Mouse (Mus musculus) kidney, embryonic 15.5 days (tissue): ENCODE measurements around the gene Fam120b. TPM values are rescaled to one million over a fixed set of nuclear protein-coding genes. Genes with fewer than 3 reads are reported as not detected.

Experiments
- ATAC-seq: fragments of 200-750 bp; cut with Nextera tagmentation; replicated peaks from 2 replicates; pipeline ENCODE4 v1.8.0; 2017; ENCODE audit warnings: moderate TSS enrichment; ENCODE audit not compliant: low FRiP score
- H3K27ac ChIP-seq: fragments of 300-500 bp; sonication (generic); 2 replicates; pipeline ENCODE4 v1.5.1; 2015; ENCODE audit warnings: mild to moderate bottlenecking, inconsistent platforms
- H3K27me3 ChIP-seq: fragments of 300-500 bp; sonication (generic); 2 replicates; pipeline ENCODE4 v1.6.1; 2015; ENCODE audit warnings: inconsistent platforms
- H3K36me3 ChIP-seq: fragments of 300-500 bp; sonication (generic); 2 replicates; pipeline ENCODE4 v1.6.1; 2015; ENCODE audit warnings: inconsistent platforms
- H3K4me1 ChIP-seq: fragments of 300-500 bp; sonication (generic); 2 replicates; pipeline ENCODE4 v1.6.1; 2015; ENCODE audit warnings: inconsistent platforms
- H3K4me2 ChIP-seq: fragments of 300-500 bp; sonication (generic); 2 replicates; pipeline ENCODE4 v1.6.1; 2015; ENCODE audit warnings: moderate library complexity, mild to moderate bottlenecking, inconsistent platforms
- H3K4me3 ChIP-seq: fragments of 300-500 bp; sonication (generic); replicated peaks from 2 replicates; pipeline ENCODE4 v1.5.1; 2015; ENCODE audit warnings: mild to moderate bottlenecking, inconsistent platforms
- H3K9ac ChIP-seq: fragments of 300-500 bp; sonication (generic); 2 replicates; pipeline ENCODE4 v1.6.1; 2015; ENCODE audit warnings: mild to moderate bottlenecking, inconsistent platforms
- H3K9me3 ChIP-seq: fragments of 300-500 bp; sonication (generic); replicated peaks from 2 replicates; pipeline ENCODE4 v1.6.1; 2016; ENCODE audit warnings: inconsistent platforms
- WGBS: fragments of 180-500 bp; shearing (Covaris S2); methylation state at CpG from one replicate; pipeline ENCODE4 v1.1.7; 2015; ENCODE audit warnings: mixed read lengths; 5-methylcytosine and 5-hydroxymethylcytosine counted together
- polyA plus RNA-seq: library from polyadenylated mRNA; unstranded; fragments of >200 nt; fragmentation: Nextera tagmentation; extraction: Ambion mirVana; gene quantifications from 2 replicates; pipeline ENCODE4 v1.2.1, GENCODE M21; 2015

Gene Fam120b
- polyA plus RNA-seq, 1 experiment from 2014 or later: 28.7 TPM

GRCm38 (mm10) chr17:15381092-15381860 lies 14.7 kb upstream of the Fam120b start:
- Histone ChIP-seq H3K4me1 (peaks cover 53% of the 10 kb centered on the region), H3K27me3 (peaks cover 67% of the 10 kb centered on the region), H3K4me2 (peak overlapping the region; percentile 94), H3K27ac (peak overlapping the region; percentile 66), H3K36me3 (no peaks in the 10 kb centered on the region), H3K9me3 (no peaks in the 10 kb centered on the region), H3K4me3 (peak overlapping the region; percentile 50), H3K9ac (peak overlapping the region; percentile 41)
- 15% methylated on average over 22 of the region's 22 CpGs for WGBS
- peak; percentile 31 for ATAC-seq

GRCm38 (mm10) chr17:15381869-15382660 lies 13.9 kb upstream of the Fam120b start:
- peaks cover 59% of the 10 kb centered on the region for H3K27me3 ChIP-seq
- no peaks in the 10 kb centered on the region for H3K36me3 ChIP-seq
- 50% methylated on average over 7 of the region's 7 CpGs for WGBS
- no peak overlapping the region for H3K4me3 ChIP-seq
- H3K9me3 ChIP-seq: no peaks in the 10 kb centered on the region
- no peak overlapping the region for H3K27ac ChIP-seq
- ATAC-seq: no peak
- peaks cover 45% of the 10 kb centered on the region for H3K4me1 ChIP-seq
- H3K9ac ChIP-seq: no peak overlapping the region
- H3K4me2 ChIP-seq: no peak overlapping the region

GRCm38 (mm10) chr17:15383360-15383759 lies 12.6 kb upstream of the Fam120b start:
- H3K9me3 ChIP-seq: no peaks in the 10 kb centered on the region
- H3K9ac ChIP-seq: no peak overlapping the region
- no peak overlapping the region for H3K4me3 ChIP-seq
- no peaks in the 10 kb centered on the region for H3K36me3 ChIP-seq
- H3K27me3 ChIP-seq: peaks cover 47% of the 10 kb centered on the region
- ATAC-seq: no peak
- H3K4me1 ChIP-seq: peaks cover 32% of the 10 kb centered on the region
- H3K4me2 ChIP-seq: no peak overlapping the region
- 95% methylated on average over 5 of the region's 5 CpGs for WGBS
- H3K27ac ChIP-seq: no peak overlapping the region

GRCm38 (mm10) chr17:15388892-15389291 lies 7.1 kb upstream of the Fam120b start:
- Histone ChIP-seq H3K9ac (no peak overlapping the region), H3K9me3 (no peaks in the 10 kb centered on the region), H3K4me1 (no peaks in the 10 kb centered on the region), H3K4me2 (no peak overlapping the region), H3K27me3 (peaks cover 13% of the 10 kb centered on the region), H3K36me3 (no peaks in the 10 kb centered on the region), H3K4me3 (no peak overlapping the region), H3K27ac (0 out of 2 replicates have a peak overlapping the region, but pooled peaks have one; percentile 13)
- ATAC-seq: no peak
- 60% methylated on average over 4 of the region's 4 CpGs for WGBS

- Histone ChIP-seq H3K4me2 (0 out of 2 replicates have a peak overlapping the region, but pooled peaks have one; percentile 8), H3K36me3 (no peaks in the 10 kb centered on the region), H3K27ac (peak overlapping the region; percentile 14; the same call in 1 of the 2 replicates), H3K27me3 (peaks cover 15% of the 10 kb centered on the region), H3K9me3 (no peaks in the 10 kb centered on the region), H3K4me3 (no peak overlapping the region), H3K9ac (no peak overlapping the region), H3K4me1 (no peaks in the 10 kb centered on the region)
- WGBS: 69% methylated on average over 8 of the region's 8 CpGs
- ATAC-seq: no peak
Observed at GRCm38 (mm10) chr17:15389356-15389755, 6.6 kb upstream of the Fam120b start.

- no peak overlapping the region for H3K4me3 ChIP-seq
- H3K9ac ChIP-seq: no peak overlapping the region
- no peak for ATAC-seq
- H3K27me3 ChIP-seq: no peaks in the 10 kb centered on the region
- no peaks in the 10 kb centered on the region for H3K9me3 ChIP-seq
- no peak overlapping the region for H3K27ac ChIP-seq
- H3K4me1 ChIP-seq: peaks cover 8% of the 10 kb centered on the region
- peaks cover 49% of the 10 kb centered on the region for H3K36me3 ChIP-seq
- 95% methylated on average over 17 of the region's 17 CpGs for WGBS
- no peak overlapping the region for H3K4me2 ChIP-seq
Observed at GRCm38 (mm10) chr17:15401716-15402115, 5.7 kb downstream of the Fam120b start.

GRCm38 (mm10) chr17:15406576-15406975 lies 10.6 kb downstream of the Fam120b start:
- Histone ChIP-seq H3K9me3 (no peaks in the 10 kb centered on the region), H3K27me3 (no peaks in the 10 kb centered on the region), H3K36me3 (peaks cover 91% of the 10 kb centered on the region), H3K4me3 (no peak overlapping the region), H3K4me2 (no peak overlapping the region), H3K4me1 (no peaks in the 10 kb centered on the region), H3K9ac (no peak overlapping the region), H3K27ac (no peak overlapping the region)
- no peak for ATAC-seq
- 91% methylated on average over 2 of the region's 2 CpGs for WGBS

GRCm38 (mm10) chr17:15409261-15409660 lies 13.3 kb downstream of the Fam120b start:
- Histone ChIP-seq H3K9me3 (no peaks in the 10 kb centered on the region), H3K36me3 (peaks cover 88% of the 10 kb centered on the region), H3K9ac (no peak overlapping the region), H3K27me3 (no peaks in the 10 kb centered on the region), H3K4me1 (no peaks in the 10 kb centered on the region), H3K4me3 (no peak overlapping the region), H3K4me2 (no peak overlapping the region), H3K27ac (no peak overlapping the region)
- 89% methylated on average over 10 of the region's 10 CpGs for WGBS
- ATAC-seq: no peak

- H3K4me3 ChIP-seq: no peak overlapping the region
- peaks cover 90% of the 10 kb centered on the region for H3K36me3 ChIP-seq
- no peaks in the 10 kb centered on the region for H3K4me1 ChIP-seq
- H3K9ac ChIP-seq: no peak overlapping the region
- no peak for ATAC-seq
- no peaks in the 10 kb centered on the region for H3K9me3 ChIP-seq
- no peaks in the 10 kb centered on the region for H3K27me3 ChIP-seq
- 94% methylated on average over 1 of the region's 1 CpGs for WGBS
- no peak overlapping the region for H3K27ac ChIP-seq
- H3K4me2 ChIP-seq: no peak overlapping the region
Observed at GRCm38 (mm10) chr17:15410861-15411260, 14.9 kb downstream of the Fam120b start.

- H3K4me1 ChIP-seq: no peaks in the 10 kb centered on the region
- no peak overlapping the region for H3K9ac ChIP-seq
- H3K9me3 ChIP-seq: no peaks in the 10 kb centered on the region
- ATAC-seq: no peak
- no peaks in the 10 kb centered on the region for H3K27me3 ChIP-seq
- no peak overlapping the region for H3K4me3 ChIP-seq
- H3K36me3 ChIP-seq: peaks cover 96% of the 10 kb centered on the region
- H3K4me2 ChIP-seq: no peak overlapping the region
- H3K27ac ChIP-seq: no peak overlapping the region
- 92% methylated on average over 12 of the region's 12 CpGs for WGBS
Observed at GRCm38 (mm10) chr17:15416596-15417215, 20.7 kb downstream of the Fam120b start.

- Histone ChIP-seq H3K27me3 (no peaks in the 10 kb centered on the region), H3K9me3 (no peaks in the 10 kb centered on the region), H3K9ac (no peak overlapping the region), H3K27ac (no peak overlapping the region), H3K4me3 (no peak overlapping the region), H3K36me3 (peaks cover 98% of the 10 kb centered on the region), H3K4me2 (no peak overlapping the region), H3K4me1 (no peaks in the 10 kb centered on the region)
- no peak for ATAC-seq
- 86% methylated on average over 8 of the region's 8 CpGs for WGBS
Observed at GRCm38 (mm10) chr17:15419534-15419933, 23.5 kb downstream of the Fam120b start.
